Mouse (Mus musculus) bone marrow macrophage, adult 2 months (primary cell): ENCODE measurements around the gene Cfap126.

Experiments
- CTCF ChIP-seq: IDR thresholded peaks from 2 replicates; pipeline ENCODE4 v1.5.1; 2012; ENCODE audit warnings: low read depth, mild to moderate bottlenecking, low read length, moderate library complexity
- POLR2A ChIP-seq: IDR thresholded peaks from 2 replicates; pipeline ENCODE4 v1.6.1; 2012; ENCODE audit warnings: mild to moderate bottlenecking, low read depth, low read length, borderline replicate concordance

DNA sequence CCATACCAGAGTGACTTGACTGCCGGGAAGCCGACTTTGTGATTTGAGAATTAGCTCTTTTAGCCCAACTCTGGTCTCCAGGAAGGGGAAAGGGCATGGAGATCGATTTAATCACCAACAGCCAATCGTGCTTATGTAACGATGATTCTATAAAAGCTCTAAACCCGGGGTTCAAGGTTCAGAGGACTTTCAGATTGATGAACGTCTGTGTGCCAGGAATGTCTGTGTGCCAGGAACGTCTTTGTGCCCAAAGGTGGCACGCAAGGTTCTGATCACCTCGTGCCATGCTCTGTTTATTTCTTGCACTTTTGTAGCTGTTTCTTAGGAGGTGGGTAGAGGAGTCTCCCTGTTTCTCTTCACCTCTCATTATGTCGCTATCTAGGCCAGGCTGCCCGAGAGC, 55.2 kb downstream of the Cfap126 start:
- TF ChIP-seq CTCF (no peak), POLR2A (no peak)
